ENCODE assay signal across 18 mouse cellular contexts in the genomic region with DNA sequence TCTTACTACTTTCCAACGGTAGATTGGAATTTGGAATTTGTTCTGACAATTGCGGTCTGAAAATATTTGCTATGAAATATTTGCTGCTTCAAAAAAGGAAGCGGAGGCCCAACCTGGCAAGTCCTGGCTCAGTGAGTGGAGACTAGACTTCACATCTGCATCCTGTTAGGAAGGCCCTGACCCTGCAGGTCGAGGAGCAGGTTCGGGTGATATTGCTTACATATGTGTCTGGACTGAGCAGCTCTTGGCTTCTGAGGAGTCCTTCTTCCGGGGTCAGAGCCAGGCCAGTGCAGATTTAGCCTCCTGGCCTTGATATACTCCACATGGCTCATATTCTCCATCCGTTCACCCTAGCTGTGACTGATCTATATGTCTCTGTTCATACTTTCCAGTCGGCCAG.
DNase-seq lines count a peak whose midpoint lies in the region; ATAC-seq and TF ChIP-seq lines count a peak whose summit lies in the region.
"Had no signal": no experiment of that assay in that cellular context is flagged by ENCODE, and none has a peak within 500 bp of the region (broad histone marks: within the 10 kb centered on the region; RNA-seq: fewer than 3 reads in every experiment).

No protein-coding gene starts in this region.

- H3K27ac ChIP-seq in forebrain, embryonic 10.5 days: 0 out of 2 replicates have a peak overlapping the region, but pooled peaks have one; percentile 48
- H3K27ac ChIP-seq in forebrain, embryonic 11.5 days (ENCODE audit: low read depth, low read length): no peak overlapping the region
- H3K27ac ChIP-seq in lung, embryonic 14.5 days (ENCODE audit: low read depth): no peak overlapping the region
- H3K27ac ChIP-seq in left cerebral cortex, adult 2 months: no peak overlapping the region
- no peak overlapping the region for H3K27ac ChIP-seq in midbrain, postnatal 0 days (ENCODE audit: low read depth, low read length)
- H3K27ac ChIP-seq: embryonic facial prominence, embryonic 15.5 days; forebrain, embryonic 15.5 days; heart, embryonic 13.5 days; hindbrain, embryonic 15.5 days; stomach, embryonic 15.5 days had no signal

- intact Hi-C loops in left cerebral cortex, adult 2 months (cut with DNase I): no loop called here

- TF ChIP-seq CTCF in lung, embryonic 14.5 days (IDR thresholded peaks at IDR 0.05; ENCODE audit: low read depth): no peak
- no peak for TF ChIP-seq CTCF in left cerebral cortex, adult 2 months (IDR thresholded peaks at IDR 0.05)
- no peak for TF ChIP-seq CTCF in midbrain, postnatal 0 days (IDR thresholded peaks at IDR 0.05)

- H3K27me3 ChIP-seq in forebrain, embryonic 10.5 days (ENCODE audit: poor library complexity, severe bottlenecking): no peaks in the 10 kb centered on the region
- no peaks in the 10 kb centered on the region for H3K27me3 ChIP-seq in forebrain, embryonic 11.5 days (ENCODE audit: control insufficient read depth, insufficient read depth, low read length)
- H3K27me3 ChIP-seq in lung, embryonic 14.5 days (ENCODE audit: insufficient read depth, low read length): no peaks in the 10 kb centered on the region
- H3K27me3 ChIP-seq in midbrain, postnatal 0 days (ENCODE audit: insufficient read depth, low read length): no peaks in the 10 kb centered on the region
- H3K27me3 ChIP-seq: embryonic facial prominence, embryonic 15.5 days; forebrain, embryonic 15.5 days; heart, embryonic 13.5 days; hindbrain, embryonic 15.5 days; stomach, embryonic 15.5 days had no signal

- no peaks in the 10 kb centered on the region for H3K36me3 ChIP-seq in forebrain, embryonic 10.5 days (replicated peaks)
- no peaks in the 10 kb centered on the region for H3K36me3 ChIP-seq in forebrain, embryonic 11.5 days (ENCODE audit: control insufficient read depth, insufficient read depth, low read length)
- no peaks in the 10 kb centered on the region for H3K36me3 ChIP-seq in lung, embryonic 14.5 days (ENCODE audit: insufficient read depth)
- H3K36me3 ChIP-seq in midbrain, postnatal 0 days (ENCODE audit: insufficient read depth, low read length): no peaks in the 10 kb centered on the region
- H3K36me3 ChIP-seq: embryonic facial prominence, embryonic 15.5 days; forebrain, embryonic 15.5 days; heart, embryonic 13.5 days; hindbrain, embryonic 15.5 days; stomach, embryonic 15.5 days had no signal

- no peak overlapping the region for H3K4me2 ChIP-seq in forebrain, embryonic 11.5 days (ENCODE audit: low read depth, low read length, severe bottlenecking)
- no peak overlapping the region for H3K4me2 ChIP-seq in lung, embryonic 14.5 days
- H3K4me2 ChIP-seq in midbrain, postnatal 0 days (ENCODE audit: low read depth, low read length, poor library complexity, severe bottlenecking): no peak overlapping the region
- H3K4me2 ChIP-seq: embryonic facial prominence, embryonic 15.5 days; forebrain, embryonic 15.5 days; heart, embryonic 13.5 days; hindbrain, embryonic 15.5 days; liver, embryonic 11.5 days; stomach, embryonic 15.5 days had no signal

- peak; percentile 45 for DNase-seq in forebrain, embryonic 10.5 days (ENCODE audit: extremely low spot score, low spot score)
- no peak for DNase-seq in forebrain, embryonic 11.5 days (ENCODE audit: low spot score)
- peak; percentile 13 for DNase-seq in lung, embryonic 14.5 days
- DNase-seq in lung, postnatal 4 days: no peak
- peak; percentile 85 for DNase-seq in forelimb bud, embryonic 11.5 days (ENCODE audit: low read depth, low spot score)
- peak; percentile 80 for DNase-seq in mesoderm, embryonic 11.5 days (ENCODE audit: low read depth, low spot score)
- no peak for DNase-seq in left cerebral cortex, adult 2 months (ENCODE audit: extremely low spot score in 1 of 2, low spot score in 2 of 2)
- no peak for DNase-seq in midbrain, postnatal 0 days (ENCODE audit: low spot score)
- DNase-seq: cerebellum, adult 2 months; gastrocnemius, postnatal 14 days; thymus, postnatal 36 days had no signal

- 65% methylated on average over 8 of the region's 8 CpGs for WGBS in forebrain, embryonic 10.5 days
- WGBS in forebrain, embryonic 11.5 days: 77% methylated on average over 8 of the region's 8 CpGs
- 31% methylated on average over 8 of the region's 8 CpGs for WGBS in lung, embryonic 14.5 days
- 84% methylated on average over 8 of the region's 8 CpGs for WGBS in midbrain, postnatal 0 days

- no peak for ATAC-seq in forebrain, embryonic 11.5 days (replicated peaks; ENCODE audit: low FRiP score)
- peak; percentile 58; the same call in 1 of the 2 replicates for ATAC-seq in lung, embryonic 14.5 days (ENCODE audit: insufficient read depth)
- no peak for ATAC-seq in midbrain, postnatal 0 days (ENCODE audit: low FRiP score)
- ATAC-seq: forebrain, embryonic 15.5 days had no signal

- H3K4me3 ChIP-seq in forebrain, embryonic 10.5 days: no peak overlapping the region
- no peak overlapping the region for H3K4me3 ChIP-seq in forebrain, embryonic 11.5 days (ENCODE audit: low read depth, low read length)
- no peak overlapping the region for H3K4me3 ChIP-seq in lung, embryonic 14.5 days (ENCODE audit: low read depth, low read length)
- no peak overlapping the region for H3K4me3 ChIP-seq in left cerebral cortex, adult 2 months
- H3K4me3 ChIP-seq in midbrain, postnatal 0 days (ENCODE audit: low read depth, low read length): no peak overlapping the region
- H3K4me3 ChIP-seq: embryonic facial prominence, embryonic 15.5 days; forebrain, embryonic 15.5 days; heart, embryonic 13.5 days; hindbrain, embryonic 15.5 days; myocyte; stomach, embryonic 15.5 days had no signal

- H3K9me3 ChIP-seq in forebrain, embryonic 10.5 days: no peaks in the 10 kb centered on the region
- no peaks in the 10 kb centered on the region for H3K9me3 ChIP-seq in forebrain, embryonic 11.5 days (ENCODE audit: control insufficient read depth, low read length)
- H3K9me3 ChIP-seq in lung, embryonic 14.5 days (ENCODE audit: low read depth, low read length): no peaks in the 10 kb centered on the region
- H3K9me3 ChIP-seq in midbrain, postnatal 0 days (ENCODE audit: low read length): no peaks in the 10 kb centered on the region
- H3K9me3 ChIP-seq: embryonic facial prominence, embryonic 15.5 days; forebrain, embryonic 15.5 days; hindbrain, embryonic 15.5 days; stomach, embryonic 15.5 days had no signal

- H3K9ac ChIP-seq in forebrain, embryonic 11.5 days (ENCODE audit: low read length): no peak overlapping the region
- no peak overlapping the region for H3K9ac ChIP-seq in lung, embryonic 14.5 days
- H3K9ac ChIP-seq in midbrain, postnatal 0 days (replicated peaks; ENCODE audit: low read length, poor library complexity, severe bottlenecking): no peak overlapping the region
- H3K9ac ChIP-seq: embryonic facial prominence, embryonic 15.5 days; forebrain, embryonic 15.5 days; heart, embryonic 13.5 days; hindbrain, embryonic 15.5 days; stomach, embryonic 15.5 days had no signal

- no peaks in the 10 kb centered on the region for H3K4me1 ChIP-seq in forebrain, embryonic 10.5 days
- H3K4me1 ChIP-seq in forebrain, embryonic 11.5 days (replicated peaks; ENCODE audit: control insufficient read depth, insufficient read depth, low read length): no peaks in the 10 kb centered on the region
- no peaks in the 10 kb centered on the region for H3K4me1 ChIP-seq in lung, embryonic 14.5 days (ENCODE audit: insufficient read depth)
- no peaks in the 10 kb centered on the region for H3K4me1 ChIP-seq in midbrain, postnatal 0 days (ENCODE audit: insufficient read depth, low read length)
- H3K4me1 ChIP-seq: embryonic facial prominence, embryonic 15.5 days; forebrain, embryonic 15.5 days; heart, embryonic 13.5 days; hindbrain, embryonic 15.5 days; stomach, embryonic 15.5 days had no signal

Comparison
In these comparisons a context has a peak if more than half of its experiments do, and no peak if none do; other contexts are left out.
1. DNase-seq: peak in forebrain, embryonic 10.5 days (single experiment), lung, embryonic 14.5 days (single experiment), forelimb bud, embryonic 11.5 days (single experiment) and mesoderm, embryonic 11.5 days (single experiment); none in forebrain, embryonic 11.5 days (single experiment), lung, postnatal 4 days (0 of 2), left cerebral cortex, adult 2 months (0 of 2) and midbrain, postnatal 0 days (single experiment).